ENCODE assay signal across 8 mouse cellular contexts in the genomic region with DNA sequence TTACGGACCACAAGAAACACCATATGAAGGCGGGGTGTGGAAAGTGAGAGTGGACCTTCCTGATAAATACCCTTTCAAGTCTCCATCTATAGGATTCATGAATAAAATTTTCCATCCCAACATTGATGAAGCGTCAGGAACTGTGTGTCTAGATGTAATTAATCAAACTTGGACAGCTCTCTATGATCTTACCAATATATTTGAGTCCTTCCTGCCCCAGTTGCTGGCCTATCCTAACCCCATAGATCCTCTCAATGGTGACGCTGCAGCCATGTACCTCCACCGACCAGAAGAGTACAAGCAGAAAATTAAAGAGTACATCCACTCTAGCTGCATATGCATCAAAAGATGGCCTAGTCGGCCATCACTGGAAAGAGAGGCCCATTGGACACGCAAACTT.
DNase-seq lines count a peak whose midpoint lies in the region; ATAC-seq and TF ChIP-seq lines count a peak whose summit lies in the region.
"Not testable (repeated sequence)": the region's sequence is repeated elsewhere in the genome, so short reads cannot be mapped to it uniquely, and the experiment has no call there.

No protein-coding gene starts in this region.

- not testable (repeated sequence) for H3K27ac ChIP-seq in ES-Bruce4 (ENCODE audit: insufficient read depth, low read length); embryonic fibroblast, embryonic 13.5 days (ENCODE audit: insufficient read depth, low read length); heart, embryonic 10.5 days; kidney, postnatal 0 days; liver, embryonic 13.5 days; midbrain, embryonic 12.5 days (replicated peaks); small intestine, adult 2 months (ENCODE audit: insufficient read depth, low read depth, low read length)
- H3K27ac ChIP-seq in hindbrain, embryonic 14.5 days: peak overlapping the region; percentile 80

- not testable (repeated sequence) for H3K9ac ChIP-seq in ES-Bruce4 (ENCODE audit: low read depth, poor library complexity, severe bottlenecking); kidney, postnatal 0 days (ENCODE audit: low read depth, low read length); liver, embryonic 13.5 days
- H3K9ac ChIP-seq in hindbrain, embryonic 14.5 days: peak overlapping the region; percentile 72
- peak overlapping the region; percentile 69; the same call in 1 of the 2 replicates for H3K9ac ChIP-seq in midbrain, embryonic 12.5 days (replicated peaks)

- peak overlapping the region; percentile 40 for H3K4me3 ChIP-seq in ES-Bruce4 (ENCODE audit: low read depth, low read length)
- H3K4me3 ChIP-seq in embryonic fibroblast, embryonic 13.5 days (ENCODE audit: insufficient read depth, low read length): peak overlapping the region; percentile 27
- peak overlapping the region; percentile 59 for H3K4me3 ChIP-seq in heart, embryonic 10.5 days
- H3K4me3 ChIP-seq in hindbrain, embryonic 14.5 days (replicated peaks; ENCODE audit: low read length): peak overlapping the region; percentile 38
- H3K4me3 ChIP-seq in kidney, postnatal 0 days (replicated peaks; ENCODE audit: low read depth, low read length): peak overlapping the region; percentile 40; the same call in 1 of the 2 replicates
- H3K4me3 ChIP-seq in liver, embryonic 13.5 days (replicated peaks): peak overlapping the region; percentile 42
- H3K4me3 ChIP-seq in midbrain, embryonic 12.5 days: peak overlapping the region; percentile 50
- H3K4me3 ChIP-seq in small intestine, adult 2 months (ENCODE audit: low read depth, low read length): peak overlapping the region; percentile 59

- not testable (repeated sequence) for H3K36me3 ChIP-seq in ES-Bruce4 (ENCODE audit: control insufficient read depth, insufficient read depth, low read length, poor library complexity, severe bottlenecking); heart, embryonic 10.5 days; hindbrain, embryonic 14.5 days (replicated peaks; ENCODE audit: control insufficient read depth, insufficient read depth); kidney, postnatal 0 days (ENCODE audit: insufficient read depth, low read length); liver, embryonic 13.5 days; midbrain, embryonic 12.5 days; small intestine, adult 2 months (ENCODE audit: control insufficient read depth, insufficient read depth, low read length)

- not testable (repeated sequence) for H3K4me1 ChIP-seq in ES-Bruce4 (ENCODE audit: control insufficient read depth, insufficient read depth, low read length); embryonic fibroblast, embryonic 13.5 days (ENCODE audit: control insufficient read depth, insufficient read depth, low read length); heart, embryonic 10.5 days; hindbrain, embryonic 14.5 days (replicated peaks; ENCODE audit: control insufficient read depth, insufficient read depth, low read length); kidney, postnatal 0 days (replicated peaks; ENCODE audit: insufficient read depth, low read length); liver, embryonic 13.5 days (replicated peaks); midbrain, embryonic 12.5 days; small intestine, adult 2 months (ENCODE audit: control insufficient read depth, insufficient read depth, insufficient read length, low read length)

- ATAC-seq in hindbrain, embryonic 14.5 days (ENCODE audit: low FRiP score): peak; percentile 31; the same call in 1 of the 2 replicates
- ATAC-seq in kidney, postnatal 0 days (replicated peaks; ENCODE audit: low FRiP score, low read depth); liver, embryonic 13.5 days (ENCODE audit: low read depth): not testable (repeated sequence)
- ATAC-seq in midbrain, embryonic 12.5 days (ENCODE audit: low FRiP score, low read depth): peak; percentile 17; the same call in 1 of the 2 replicates

- TF ChIP-seq POLR2A in ES-Bruce4 (IDR thresholded peaks at IDR 0.05; ENCODE audit: insufficient read depth, low read length); embryonic fibroblast, embryonic 13.5 days (IDR thresholded peaks at IDR 0.05; ENCODE audit: low read depth, low read length); small intestine, adult 2 months (IDR thresholded peaks at IDR 0.05; ENCODE audit: low read depth, low read length): not testable (repeated sequence)

- peak overlapping the region; percentile 55 for H3K4me2 ChIP-seq in hindbrain, embryonic 14.5 days (replicated peaks)
- H3K4me2 ChIP-seq in kidney, postnatal 0 days (ENCODE audit: low read length): peak overlapping the region; percentile 62
- H3K4me2 ChIP-seq in liver, embryonic 13.5 days: peak overlapping the region; percentile 57
- peak overlapping the region; percentile 54 for H3K4me2 ChIP-seq in midbrain, embryonic 12.5 days (replicated peaks)

- DNase-seq in heart, embryonic 10.5 days (ENCODE audit: low spot score); hindbrain, embryonic 14.5 days (ENCODE audit: low spot score); kidney, postnatal 0 days (ENCODE audit: low spot score); liver, embryonic 13.5 days: not testable (repeated sequence)

- 47% methylated on average over 7 of the region's 7 CpGs for WGBS in heart, embryonic 10.5 days
- 35% methylated on average over 7 of the region's 7 CpGs for WGBS in hindbrain, embryonic 14.5 days
- WGBS in kidney, postnatal 0 days: 46% methylated on average over 7 of the region's 7 CpGs
- WGBS in liver, embryonic 13.5 days (ENCODE audit: insufficient replicate concordance): 46% methylated on average over 7 of the region's 7 CpGs
- WGBS in midbrain, embryonic 12.5 days: 44% methylated on average over 7 of the region's 7 CpGs
- 47% methylated on average over 7 of the region's 7 CpGs for WGBS in small intestine, adult 2 months

- TF ChIP-seq EP300 in ES-Bruce4 (IDR thresholded peaks at IDR 0.05; ENCODE audit: insufficient read depth, low read depth, low read length): not testable (repeated sequence)

- not testable (repeated sequence) for TF ChIP-seq CTCF in ES-Bruce4 (IDR thresholded peaks at IDR 0.05; ENCODE audit: low read depth, low read length); embryonic fibroblast, embryonic 13.5 days (IDR thresholded peaks at IDR 0.05; ENCODE audit: borderline replicate concordance, insufficient read depth, low read length); kidney, postnatal 0 days (IDR thresholded peaks at IDR 0.05; ENCODE audit: low read depth); small intestine, adult 2 months (IDR thresholded peaks at IDR 0.05; ENCODE audit: extremely low read depth, insufficient read length, insufficient replicate concordance, low read depth, low read length)

- H3K27me3 ChIP-seq in ES-Bruce4 (ENCODE audit: control insufficient read depth, insufficient read depth, low read length, poor library complexity, severe bottlenecking); heart, embryonic 10.5 days (ENCODE audit: insufficient read depth, poor library complexity, severe bottlenecking); hindbrain, embryonic 14.5 days (ENCODE audit: control insufficient read depth, insufficient read depth, low read length); kidney, postnatal 0 days (ENCODE audit: insufficient read depth, low read length); liver, embryonic 13.5 days; midbrain, embryonic 12.5 days; small intestine, adult 2 months (ENCODE audit: control insufficient read depth, insufficient read depth, low read length): not testable (repeated sequence)

- not testable (repeated sequence) for H3K9me3 ChIP-seq in ES-Bruce4 (replicated peaks; ENCODE audit: control insufficient read depth, insufficient read depth, low read length, poor library complexity, severe bottlenecking); heart, embryonic 10.5 days; hindbrain, embryonic 14.5 days (ENCODE audit: control insufficient read depth, low read length); kidney, postnatal 0 days (replicated peaks; ENCODE audit: low read length); liver, embryonic 13.5 days (replicated peaks); midbrain, embryonic 12.5 days
